Mouse (Mus musculus) ovary, postnatal 36 days (tissue): ENCODE measurements around the gene Cyb5d1.
A peak's percentile ranks its signal among the peaks of the same experiment; 100 is the strongest.
"Not testable (repeated sequence)": the region's sequence is repeated elsewhere in the genome, so short reads cannot be mapped to it uniquely, and the experiment has no call there.

Experiments
- DNase-seq: peaks from one replicate; pipeline ENCODE4 v3.0.0; 2022; ENCODE audit warnings: low spot score, mixed read lengths

Cyb5d1 gene

DNA sequence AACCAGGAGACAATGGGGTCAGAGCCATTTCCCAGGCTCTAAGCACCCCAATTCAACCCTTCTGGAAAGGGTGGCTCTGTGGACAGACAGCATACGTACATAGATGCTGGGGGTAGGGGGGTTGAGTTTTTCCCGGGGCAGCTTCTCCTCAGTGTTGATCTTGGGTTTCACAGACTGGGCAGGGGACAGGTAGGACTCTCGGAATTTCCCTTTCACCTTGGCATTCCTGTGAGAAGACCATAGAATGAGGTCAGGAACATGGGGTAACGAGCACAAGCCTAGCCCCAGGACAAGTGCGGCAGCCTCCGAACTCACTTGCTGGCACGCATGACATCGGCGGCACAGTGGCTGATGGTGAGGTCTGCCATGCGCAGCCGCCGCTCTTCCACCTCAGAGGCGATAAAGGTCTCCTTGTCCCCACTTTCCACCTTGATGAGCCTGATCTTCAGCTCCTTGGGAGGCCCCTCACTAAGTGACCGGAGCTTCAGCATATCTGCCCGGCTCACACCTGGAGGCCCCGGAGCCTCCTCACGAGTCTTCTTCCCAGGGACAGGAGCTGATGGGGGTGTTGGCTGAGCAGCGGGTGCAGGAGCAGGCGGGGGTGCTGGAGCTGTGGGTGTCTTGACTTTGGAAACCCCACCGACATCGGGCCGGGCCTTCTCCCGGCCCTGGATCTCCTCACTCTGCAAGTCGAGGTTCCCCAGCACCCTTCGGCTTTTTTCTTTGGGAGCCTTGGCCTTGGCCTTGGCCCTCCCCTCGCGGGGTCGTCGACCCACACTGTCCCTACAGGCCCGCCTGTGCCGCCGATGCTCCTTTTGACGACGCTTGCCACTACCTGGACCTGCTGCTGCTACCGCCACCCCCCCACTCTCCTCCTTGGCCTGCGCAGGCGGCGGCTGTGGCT lies 8.5 kb upstream of the Cyb5d1 start:
- peak; percentile 19 for DNase-seq

DNA sequence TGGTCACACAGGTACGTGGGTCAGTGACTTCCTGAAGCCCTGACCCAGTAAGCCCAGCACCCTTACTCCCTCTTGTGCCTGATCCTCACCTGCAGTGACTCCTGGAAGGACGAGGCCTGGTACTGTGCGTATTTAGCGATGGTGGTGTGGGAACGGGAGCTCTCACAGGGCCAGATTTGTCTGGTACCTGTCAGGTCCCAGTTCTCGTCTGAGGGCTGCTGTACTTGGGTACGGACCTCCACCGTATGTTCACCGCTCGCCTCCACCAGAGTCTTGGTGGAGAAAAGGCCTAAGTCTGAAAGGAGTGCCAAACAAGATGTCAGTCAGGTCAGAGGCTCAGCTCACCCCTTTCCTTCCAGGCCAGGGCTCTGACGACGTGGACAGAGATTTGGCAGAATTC lies 6.6 kb upstream of the Cyb5d1 start:
- no peak for DNase-seq

DNA sequence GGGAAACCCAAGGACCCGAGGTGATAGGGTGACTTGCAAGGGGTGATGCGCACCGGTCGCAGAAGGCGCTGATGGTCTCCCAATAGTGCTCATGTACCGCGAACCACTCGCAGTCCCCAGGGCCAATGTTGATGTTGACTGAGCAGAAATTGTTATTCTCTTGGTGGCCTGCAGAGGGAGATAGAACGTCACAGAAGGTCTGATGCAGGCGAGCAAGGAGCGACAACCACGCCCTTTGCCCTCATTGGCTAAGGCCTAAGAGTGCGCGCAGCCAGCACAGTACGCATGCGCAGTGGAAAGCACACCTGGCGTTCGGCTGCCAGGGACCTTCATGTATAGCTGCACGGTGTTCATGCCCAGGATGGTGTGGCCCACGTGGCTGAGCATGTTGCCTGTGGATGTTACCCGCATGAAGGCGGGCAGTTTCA lies 5.8 kb upstream of the Cyb5d1 start:
- DNase-seq: peak; percentile 77

DNA sequence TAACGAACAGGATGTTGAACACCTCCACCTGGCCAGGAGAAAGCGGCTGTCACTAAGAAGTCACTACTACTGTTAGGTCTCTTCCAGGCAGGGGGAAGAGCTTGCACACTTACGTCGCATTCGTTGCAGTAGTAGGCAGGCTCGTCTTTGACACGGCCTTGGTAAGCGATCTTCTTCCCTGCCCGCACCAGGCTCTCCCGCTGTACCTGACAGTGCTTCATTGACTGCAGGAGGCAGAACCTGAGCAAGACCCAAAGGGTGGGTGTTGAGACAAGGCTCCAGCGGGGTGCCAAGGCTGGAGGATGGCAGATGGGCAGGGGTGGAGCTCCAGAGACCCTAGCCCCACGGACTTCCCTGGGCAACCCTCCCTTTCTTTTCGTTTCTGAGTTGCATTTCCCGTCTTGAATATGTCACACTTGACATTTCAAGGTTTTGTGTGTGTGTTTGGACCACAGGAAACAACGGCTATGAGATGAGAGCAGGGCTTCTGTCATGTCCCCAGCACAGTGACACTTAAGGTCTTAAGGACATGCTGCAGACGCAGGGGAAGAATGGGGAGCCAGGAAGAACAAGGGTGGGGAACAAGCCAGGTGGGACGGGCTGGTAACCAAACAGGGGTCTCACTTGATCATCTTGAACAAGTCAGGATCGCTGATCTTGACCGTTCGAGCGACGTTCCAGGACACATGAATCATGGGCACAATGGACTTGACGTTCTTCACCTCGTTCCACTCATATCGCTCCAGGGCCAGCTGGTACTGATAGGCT lies 4.8 kb upstream of the Cyb5d1 start:
- DNase-seq: no peak

DNA sequence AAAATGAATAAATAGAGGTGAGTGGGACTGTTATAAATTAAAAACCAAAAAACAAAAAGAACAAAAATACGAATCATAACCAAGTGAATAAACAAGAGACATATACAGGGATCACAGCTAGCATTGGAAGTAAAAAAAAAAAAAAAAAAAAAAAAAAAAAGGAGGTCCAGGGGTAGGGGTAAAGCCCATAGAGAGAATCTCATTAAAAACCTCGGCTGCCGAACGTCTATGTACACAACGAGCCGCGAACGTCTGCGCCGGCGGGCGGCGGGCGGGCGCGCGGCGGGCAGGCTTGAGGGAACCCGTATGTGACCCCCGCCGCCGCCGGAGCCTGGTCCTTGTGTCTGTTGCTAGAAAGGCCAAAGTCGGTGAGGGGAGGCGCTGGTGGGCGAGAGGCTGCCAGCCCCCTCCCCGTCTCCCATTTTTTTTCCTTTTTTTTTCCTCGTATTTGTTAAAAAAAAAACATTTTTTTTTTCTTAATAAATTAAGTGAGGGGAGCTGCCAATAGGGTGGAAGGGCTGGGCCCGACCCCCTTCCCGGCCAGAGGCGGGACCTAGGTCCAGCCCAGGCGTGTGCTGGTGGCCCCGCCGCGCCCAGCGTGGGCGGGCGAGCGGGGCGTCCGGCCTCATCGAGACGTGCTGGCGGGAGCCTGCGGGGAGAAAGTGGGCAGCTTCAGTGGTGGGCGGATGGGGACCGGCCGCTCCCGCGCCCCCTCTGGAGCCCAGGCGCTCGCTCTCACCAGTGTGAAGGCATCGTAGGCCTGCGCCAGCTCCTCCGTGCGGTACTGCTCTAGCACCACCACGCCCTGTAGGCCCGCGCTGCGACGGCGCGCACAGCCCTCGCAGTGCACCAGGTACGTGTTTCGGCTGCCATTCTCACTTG lies 4.0 kb upstream of the Cyb5d1 start:
- DNase-seq: peak; percentile 21

DNA sequence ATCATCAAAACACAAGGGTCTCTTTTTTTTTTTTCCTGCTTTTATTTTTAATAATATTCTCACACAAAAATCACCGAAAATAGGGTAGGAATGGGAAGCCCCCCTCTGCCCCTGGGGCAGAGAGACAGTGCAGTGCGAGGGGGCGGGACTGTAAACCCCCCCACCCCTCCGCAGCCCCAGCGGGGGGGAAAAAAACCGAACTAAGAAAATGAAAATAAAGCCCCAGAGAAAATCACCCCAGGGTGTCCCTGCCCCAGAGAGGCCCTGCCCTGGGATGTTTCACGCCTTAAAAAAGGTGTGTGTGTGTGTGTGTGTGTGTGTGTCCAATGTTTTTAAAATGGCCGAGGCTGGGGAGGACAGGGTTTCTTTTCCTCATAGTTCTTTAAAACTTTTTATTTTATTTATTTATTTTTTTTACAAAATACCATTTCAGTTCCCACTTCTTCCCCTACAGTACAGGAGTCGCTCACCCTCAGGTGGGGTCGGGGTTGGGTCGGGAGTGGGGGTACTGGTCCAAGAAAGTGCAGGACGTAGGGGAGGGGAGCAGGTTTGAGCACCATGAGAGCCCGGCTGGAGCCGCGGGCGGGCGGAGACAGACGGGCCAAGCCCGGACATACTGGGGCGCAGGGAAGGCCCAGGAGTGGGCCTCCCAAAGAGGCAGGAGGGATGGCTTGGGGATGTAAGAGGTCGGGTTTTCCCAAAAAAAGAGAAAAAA lies 3.2 kb upstream of the Cyb5d1 start:
- no peak for DNase-seq

DNA sequence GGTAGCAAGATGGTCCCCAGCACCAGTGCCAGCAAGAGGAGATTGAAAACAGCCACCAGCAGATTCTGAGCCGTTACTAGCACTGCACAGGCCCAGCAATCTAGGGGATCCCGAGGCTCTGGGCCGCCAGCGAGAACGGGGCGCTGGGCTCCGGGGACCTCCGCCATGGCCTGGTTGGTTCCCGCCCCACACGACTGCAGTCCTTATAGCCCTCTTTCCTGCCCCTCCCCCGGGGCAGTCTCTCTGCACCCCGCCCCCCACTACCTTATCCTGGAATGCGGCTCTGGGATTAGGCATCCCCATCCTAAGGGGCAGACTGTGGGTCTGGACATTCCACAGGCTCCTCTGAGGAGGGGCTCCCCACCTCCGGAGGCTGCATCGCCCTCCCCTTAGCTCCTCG lies 2.6 kb upstream of the Cyb5d1 start, which contains the start of gene Tmem88:
TSS of gene Tmem88 (minus strand) at position 176 of the 400 bp plus-strand sequence.
- peak; percentile 36 for DNase-seq

DNA sequence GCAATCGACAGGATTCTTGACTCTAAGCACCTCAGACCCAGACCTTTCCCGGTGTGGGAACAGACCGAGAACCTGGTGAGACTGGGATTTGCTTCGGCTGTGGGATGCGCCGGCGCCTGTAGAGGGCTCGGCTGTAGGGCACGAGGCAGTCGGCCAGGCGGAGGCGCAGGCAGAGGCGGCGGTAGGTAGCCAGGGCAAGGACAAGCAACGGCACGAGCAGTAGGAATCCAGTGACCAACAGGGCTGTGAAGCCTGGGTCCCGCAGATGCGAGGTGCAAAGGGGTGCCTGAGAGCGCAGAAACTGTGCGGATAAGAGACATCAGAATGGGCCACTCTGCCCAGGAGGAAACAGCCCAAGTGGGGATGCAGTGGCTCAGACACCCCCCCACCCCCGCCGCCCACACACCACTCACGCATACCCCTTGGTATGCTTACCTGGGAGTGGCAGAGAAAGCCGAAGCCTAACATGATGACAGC lies 2.2 kb upstream of the Cyb5d1 start:
- peak; percentile 40 for DNase-seq

DNA sequence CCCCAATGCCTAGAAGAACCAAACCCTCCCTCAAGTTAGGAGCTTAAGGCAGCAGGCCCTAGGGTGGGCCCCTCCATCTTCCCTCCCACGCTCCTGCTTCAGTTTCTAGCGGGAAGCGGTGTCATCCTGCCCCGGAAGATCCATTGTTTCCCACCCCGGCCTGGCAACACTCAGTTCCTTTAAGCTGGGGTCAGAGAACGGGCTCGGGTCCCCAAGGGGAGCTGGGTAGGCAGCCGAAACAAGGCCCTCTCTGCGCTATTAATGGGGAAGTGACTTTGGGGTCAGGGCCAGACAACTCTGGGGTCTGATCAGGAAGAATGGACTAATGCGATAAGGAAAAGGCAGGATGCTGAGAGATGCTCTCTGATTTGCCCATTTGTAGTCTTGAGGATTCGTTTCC lies 1.3 kb upstream of the Cyb5d1 start:
- peak; percentile 33 for DNase-seq

DNA sequence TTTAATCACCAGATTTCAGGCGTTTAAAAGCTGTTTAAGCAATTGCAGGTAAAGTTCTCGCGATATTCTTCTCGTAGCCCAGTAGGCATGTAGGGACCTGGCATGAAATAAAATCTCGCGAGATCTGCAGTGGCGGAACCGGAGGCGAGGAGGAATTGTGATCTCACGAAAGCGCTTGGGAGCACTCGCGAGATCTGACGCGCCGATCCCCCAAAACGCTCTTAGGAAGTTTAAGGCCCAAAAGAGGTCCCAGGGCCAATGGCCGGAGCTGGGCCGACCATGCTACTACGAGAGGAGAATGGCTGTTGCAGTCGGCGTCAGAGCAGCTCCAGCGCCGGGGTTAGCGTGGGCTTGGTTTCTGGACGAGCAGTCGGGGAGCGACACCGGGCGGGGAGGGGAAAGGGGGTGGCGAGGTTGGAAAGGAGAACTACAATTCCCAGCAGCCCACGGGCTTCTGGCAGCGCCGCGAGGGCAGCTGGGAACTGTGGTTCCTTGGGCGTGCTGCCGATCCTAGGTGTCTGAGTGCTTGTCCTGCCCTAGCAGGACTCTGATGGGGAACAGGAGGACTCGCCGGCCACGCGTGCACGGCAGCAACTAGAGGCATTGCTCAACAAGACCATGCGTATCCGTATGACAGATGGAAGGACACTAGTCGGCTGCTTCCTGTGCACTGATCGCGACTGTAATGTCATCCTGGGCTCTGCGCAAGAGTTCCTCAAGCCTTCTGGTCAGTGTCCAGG lies 373 bp upstream of the Cyb5d1 start:
- DNase-seq: peak; percentile 90

DNA sequence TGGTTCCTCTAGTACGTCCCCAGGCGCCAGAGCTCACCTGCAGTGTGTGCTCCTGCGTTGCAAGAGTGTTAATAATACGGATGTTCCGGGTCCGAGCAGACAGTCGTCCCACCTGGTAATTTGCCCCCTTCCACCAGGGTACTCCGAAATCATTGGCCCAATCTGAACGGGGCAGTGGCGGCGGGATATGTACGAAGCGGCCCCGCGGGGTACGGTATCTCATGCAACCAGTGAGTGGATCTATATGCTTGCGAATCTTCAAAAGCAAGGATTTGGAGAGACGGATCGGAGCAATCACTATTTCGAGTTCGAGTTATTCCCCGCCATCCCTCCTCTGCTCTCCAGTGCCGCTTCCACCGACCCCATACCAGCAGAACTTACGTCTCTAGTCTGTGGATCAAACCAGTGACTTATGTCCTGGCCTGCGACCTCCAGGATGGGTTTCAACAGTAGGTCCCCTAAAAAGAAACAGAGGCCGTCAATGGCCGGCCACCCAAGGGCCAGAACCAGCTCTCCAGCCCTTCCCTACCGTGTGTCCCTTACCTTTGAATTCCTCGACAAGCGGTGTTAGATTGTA lies 752 bp downstream of the Cyb5d1 start:
- not testable (repeated sequence) for DNase-seq

DNA sequence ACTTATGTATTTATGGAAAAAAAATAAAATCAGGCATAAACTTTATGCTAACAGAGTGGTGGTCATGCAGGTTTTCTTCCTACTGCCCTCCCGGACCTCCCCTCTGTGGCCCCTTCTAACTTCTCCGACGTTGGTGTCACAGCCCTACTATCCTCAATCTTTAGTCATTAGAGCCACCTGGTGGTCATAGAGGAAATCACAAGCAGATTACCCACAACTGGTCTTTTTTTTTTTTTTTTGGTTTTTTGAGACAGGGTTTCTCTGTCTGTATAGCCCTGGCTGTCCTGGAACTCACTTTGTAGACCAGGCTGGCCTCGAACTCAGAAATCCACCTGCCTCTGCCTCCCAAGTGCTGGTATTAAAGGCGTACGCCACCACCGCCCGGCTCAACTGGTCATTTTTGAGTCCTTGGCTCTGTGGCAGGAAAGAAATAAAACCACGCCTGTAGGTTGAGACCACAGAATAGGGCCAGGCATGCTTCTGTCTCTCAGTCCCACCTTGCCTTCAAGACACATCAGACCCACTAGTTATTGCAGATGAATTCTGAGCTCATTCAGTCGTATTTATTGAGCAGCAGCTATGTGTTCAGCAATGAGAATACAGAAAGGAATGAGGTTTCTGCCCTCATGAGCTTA lies 4.9 kb downstream of the Cyb5d1 start:
- DNase-seq: no peak

DNA sequence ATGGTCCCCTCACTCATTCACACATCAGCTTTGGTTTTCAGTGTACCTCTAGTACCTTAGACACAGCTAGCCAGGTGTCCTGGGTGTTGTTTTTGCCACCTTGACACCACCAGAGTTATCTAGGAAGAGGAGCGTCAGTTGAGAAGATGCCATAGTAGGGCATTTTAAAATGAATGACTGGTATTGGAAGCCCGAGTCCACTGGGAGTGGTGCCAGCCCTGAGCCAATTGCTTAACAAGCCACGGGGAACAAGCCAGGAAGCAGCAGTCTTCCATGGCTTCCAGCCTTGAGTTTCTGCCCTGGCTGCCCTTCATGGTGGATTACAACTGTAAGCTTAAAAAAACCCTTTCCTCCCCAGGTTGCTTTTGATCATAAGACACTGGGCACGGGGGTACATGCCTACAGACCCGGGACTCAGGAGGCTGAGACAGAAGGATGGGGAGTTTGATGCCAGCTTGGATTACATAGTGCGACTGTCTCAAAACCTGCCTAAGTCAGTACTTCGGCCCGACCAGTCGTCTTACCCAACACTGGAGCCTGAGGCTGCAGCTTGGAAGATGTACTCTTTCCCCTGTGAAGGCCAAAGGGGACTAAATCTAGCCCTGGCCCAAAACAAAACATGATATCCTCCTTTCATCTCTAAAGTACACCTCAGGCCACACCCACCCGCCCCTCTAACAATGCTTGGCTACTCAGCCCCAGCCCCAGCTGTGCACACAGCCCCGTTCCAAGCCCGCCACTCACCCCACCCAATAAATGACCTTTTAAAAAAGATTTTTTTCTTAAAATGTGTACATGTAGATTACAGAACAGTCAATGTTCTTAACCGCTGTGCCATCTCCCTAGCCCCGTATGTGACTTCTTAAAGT lies 5.7 kb downstream of the Cyb5d1 start:
- DNase-seq: no peak

DNA sequence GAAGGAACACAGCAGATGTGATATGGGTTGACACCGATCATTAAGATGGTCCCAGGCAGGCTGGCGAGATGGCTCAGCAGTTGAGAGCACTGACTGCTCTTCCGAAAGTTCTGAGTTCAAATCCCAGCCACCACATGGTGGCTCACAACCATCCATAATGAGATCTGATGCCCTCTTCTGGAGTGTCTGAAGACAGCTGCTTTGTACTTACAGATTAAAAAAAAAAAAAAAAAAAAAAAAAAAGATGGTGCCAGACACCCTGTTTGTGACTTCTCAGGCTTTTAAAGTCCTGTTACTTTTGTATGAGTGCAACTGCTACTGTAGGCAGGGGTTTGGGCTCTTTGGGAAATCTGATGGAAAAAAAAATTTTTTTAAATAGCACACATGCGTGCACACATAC lies 6.8 kb downstream of the Cyb5d1 start:
- DNase-seq: no peak

DNA sequence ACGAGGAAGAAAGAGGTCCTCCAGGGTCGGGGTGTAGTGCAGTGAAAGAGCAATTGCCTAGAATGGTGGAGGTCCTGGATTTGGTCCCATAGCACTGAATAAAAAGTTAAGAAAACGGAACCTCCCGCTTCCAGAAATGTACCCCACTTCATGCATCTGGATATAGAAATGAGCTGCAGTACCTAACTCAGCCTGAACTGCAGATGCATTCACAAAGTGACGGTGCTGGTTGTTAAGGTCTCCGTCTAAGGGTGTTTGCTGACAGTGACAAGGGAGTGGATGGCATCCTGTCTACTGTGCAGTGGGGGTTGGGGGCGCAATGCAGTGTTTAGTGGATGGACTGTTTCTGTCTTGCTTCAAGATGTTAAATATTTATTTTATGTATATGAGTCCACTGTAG lies 8.7 kb downstream of the Cyb5d1 start:
- no peak for DNase-seq

DNA sequence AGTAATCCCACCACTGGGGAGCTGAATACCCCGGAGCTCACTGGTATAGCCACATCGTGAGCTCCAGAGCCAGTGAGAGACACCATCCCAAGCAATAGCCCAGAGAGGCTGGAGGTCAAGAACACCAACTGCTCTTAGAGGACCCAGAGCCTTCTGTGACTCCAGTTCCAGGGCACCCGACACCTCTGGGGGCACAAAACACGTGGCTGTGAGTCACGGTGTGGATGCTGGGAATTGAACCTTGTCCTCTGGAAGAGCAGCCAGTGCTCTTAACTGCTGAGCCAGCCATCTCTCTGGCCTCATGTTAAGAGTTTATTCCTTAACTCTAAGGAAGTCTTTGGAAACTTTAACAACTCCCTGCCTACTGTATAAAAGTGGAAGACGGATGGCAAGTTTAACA lies 10.5 kb downstream of the Cyb5d1 start:
- no peak for DNase-seq

DNA sequence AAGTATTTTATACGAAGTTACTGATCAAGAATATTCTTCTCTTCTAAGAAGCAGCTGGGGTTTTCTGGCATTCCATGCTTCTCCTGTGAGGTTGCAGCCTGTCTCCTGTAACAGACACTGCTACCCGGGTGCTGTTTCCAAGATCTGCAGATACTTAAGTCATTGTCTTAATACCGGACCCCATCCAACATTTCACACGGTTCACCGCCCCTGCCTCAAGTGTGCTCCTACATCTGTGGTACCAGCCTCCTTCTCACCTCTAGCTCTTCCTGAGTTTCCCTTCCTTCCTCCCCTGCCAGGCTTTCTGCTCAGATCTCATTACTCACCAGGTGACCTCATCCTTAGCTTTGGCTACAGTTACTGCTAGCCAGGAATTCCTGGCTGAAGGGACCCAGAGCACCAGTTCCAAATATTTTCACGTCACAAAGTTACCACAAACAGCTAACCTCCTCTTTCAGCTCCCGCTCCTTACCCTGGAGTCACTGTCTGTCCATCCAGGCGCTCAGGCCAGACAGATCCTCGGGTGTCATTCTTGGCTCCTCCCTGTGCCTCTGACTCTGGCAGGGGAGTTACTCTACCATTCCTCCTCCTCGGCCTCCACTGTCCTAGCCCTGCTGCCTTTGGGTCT lies 12.8 kb downstream of the Cyb5d1 start:
- DNase-seq: no peak

DNA sequence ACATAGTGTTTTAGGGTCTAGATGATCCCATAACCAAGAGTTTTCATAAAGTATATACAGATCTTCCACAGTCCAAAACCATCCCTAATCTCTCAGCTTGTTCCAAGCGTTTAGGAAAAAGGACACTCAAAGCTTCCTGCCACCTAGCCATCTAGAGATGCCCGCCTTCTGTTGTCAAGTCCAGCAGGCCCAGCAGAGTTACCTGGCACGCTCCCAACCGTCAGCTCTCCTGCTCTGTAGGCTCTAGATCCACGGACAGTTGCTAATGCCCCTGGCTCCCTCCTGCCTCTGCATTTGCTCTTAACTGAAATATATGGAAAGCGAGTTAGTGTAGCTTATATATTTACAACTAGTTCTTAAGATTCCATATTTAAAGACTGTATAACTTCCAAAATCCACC lies 14.1 kb downstream of the Cyb5d1 start:
- no peak for DNase-seq
